Mouse (Mus musculus): ENCODE data around the gene Dnajb12.

DNA sequence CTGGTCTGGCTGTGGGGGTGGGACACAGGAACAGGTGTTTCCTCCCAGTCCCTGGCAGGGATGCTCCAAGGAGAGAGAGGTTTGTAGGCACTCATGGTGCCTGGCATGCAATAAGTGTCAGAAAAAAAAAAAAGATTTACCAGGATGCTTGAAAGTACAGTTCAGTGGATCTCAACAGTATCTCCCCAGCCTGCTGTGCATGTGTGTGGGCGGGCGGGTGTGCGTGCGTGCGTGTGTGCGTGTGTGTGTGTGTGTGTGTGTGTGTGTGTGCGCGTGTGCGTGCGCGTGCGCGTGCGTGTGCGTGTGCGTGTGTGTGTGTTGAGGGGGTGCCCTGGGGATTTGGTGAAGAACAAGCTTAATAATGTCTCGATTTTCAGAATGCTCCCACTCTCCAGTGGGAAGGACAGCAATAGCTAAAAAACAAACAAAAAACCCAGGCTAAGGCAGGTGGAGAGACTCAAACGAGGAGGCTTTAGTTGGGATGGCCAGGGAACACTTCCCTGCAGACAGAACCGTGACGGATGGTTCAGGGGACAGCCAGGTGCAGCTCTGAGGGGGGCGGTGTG is 63.0 kb downstream of the Dnajb12 start:
- no peak for TF ChIP-seq CTCF (conservative IDR thresholded peaks at IDR 0.05; ENCODE audit: low read length)
- TF ChIP-seq NANOG (IDR thresholded peaks at IDR 0.05; ENCODE audit: borderline replicate concordance, low read length): no peak
- no peak for TF ChIP-seq POU5F1 (IDR thresholded peaks at IDR 0.05; ENCODE audit: borderline replicate concordance, low read length)
